Mouse (Mus musculus) cerebellum, adult 9-10 months (tissue): ENCODE measurements around the gene Olfr938.

Source experiments
- DNase-seq: peaks from one replicate; pipeline ENCODE4 v3.0.0; 2022

Olfr938 gene

DNA sequence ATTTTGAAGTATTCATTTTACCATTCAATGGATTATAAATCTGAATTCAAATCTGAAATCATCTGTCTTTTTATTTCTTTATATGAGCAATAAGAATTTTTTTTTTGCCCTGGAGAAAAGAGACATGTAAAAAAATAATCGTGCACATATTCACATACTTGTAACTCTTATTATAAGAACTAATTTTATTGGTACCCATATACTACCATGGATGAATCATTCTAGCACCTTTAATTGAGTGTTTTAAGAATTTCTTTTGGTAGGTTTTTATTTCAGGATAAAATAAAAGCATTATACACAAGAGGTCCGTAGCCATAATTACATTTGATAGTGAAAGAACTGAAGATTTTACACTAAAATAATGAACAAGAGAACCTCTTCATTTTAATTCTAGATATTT, at the start of gene Olfr938:
Gene Olfr938 (minus strand): TSS at position 101 of the 400 bp plus-strand sequence.
- DNase-seq = no peak

DNA sequence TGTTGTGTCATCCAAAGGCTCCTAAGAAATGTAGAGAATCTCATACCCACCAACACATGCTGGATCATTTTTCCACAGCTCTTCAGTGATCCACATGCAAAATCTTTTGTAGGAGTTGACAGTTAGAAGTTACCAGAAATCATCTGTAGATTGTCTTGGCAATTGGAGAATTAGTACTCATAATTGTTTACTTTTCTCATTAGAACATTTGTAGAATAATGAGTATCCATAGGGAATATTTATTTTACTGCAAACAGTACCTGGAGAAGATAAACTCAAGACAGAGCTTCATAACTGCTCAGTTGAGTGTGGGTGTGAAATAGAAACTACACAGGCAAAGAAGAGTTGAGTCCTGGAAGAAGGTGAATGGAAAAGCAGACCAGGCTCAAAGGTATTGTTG, 49.1 kb upstream of the Olfr938 start, which contains the start of gene Olfr27:
Gene Olfr27 (plus strand): TSS at position 301 of the 400 bp plus-strand sequence.
- no peak for DNase-seq

DNA sequence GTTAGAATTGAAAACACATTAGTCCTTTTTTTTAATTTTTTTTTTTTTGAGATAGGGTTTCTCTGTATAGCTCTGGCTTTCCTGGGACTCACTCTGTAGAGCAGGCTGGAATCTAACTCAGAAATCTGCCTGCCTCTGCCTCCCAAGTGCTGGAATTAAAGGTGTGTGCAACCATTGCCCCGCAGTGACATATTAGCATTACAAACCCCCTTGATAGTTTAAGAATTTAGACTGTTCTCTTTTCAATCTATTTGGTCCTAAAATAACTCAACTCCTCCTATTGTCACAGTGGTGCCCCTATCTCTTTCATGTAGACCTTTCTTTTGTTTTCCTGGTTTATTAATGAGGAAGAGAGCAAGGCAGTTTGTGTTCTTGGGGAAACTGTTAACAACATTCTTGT, 48.6 kb upstream of the Olfr938 start:
- DNase-seq = no peak

DNA sequence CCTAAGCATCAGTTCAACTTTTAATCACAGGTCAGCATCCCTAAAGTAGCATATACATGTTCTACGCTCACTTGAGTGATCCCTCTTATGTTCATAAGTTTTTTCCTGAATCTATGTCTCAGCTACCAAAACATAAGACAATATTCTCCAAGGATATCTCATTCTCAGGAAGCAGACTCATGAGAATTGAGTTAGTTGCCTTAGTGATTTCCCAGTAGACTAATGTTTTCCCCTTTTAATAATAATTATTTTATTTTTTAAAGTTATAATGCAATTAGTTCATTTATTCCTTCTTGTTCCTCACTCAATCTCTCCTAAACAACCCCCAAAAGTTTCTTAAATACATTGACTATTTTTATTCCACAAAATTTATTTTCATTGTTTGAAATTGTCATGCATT, 13.8 kb downstream of the Olfr938 start, which contains the start of gene Olfr937:
Gene Olfr937 (minus strand): TSS at position 101 of the 400 bp plus-strand sequence.
- DNase-seq = no peak
